Mouse (Mus musculus): ENCODE data around the gene Vkorc1. TPM values are rescaled to one million over a fixed set of nuclear protein-coding genes. Genes with fewer than 3 reads are reported as not detected.
"Not testable (repeated sequence)": the region's sequence is repeated elsewhere in the genome, so short reads cannot be mapped to it uniquely, and the experiment has no call there.

Gene Vkorc1
- 242 and 335 TPM in 2 replicates for polyA plus RNA-seq (2012; rRNA removed)
- polyA plus RNA-seq (2014; fragmentation: Nextera tagmentation; extraction: Ambion mirVana), result 244 and 256 TPM in 2 replicates

GRCm38 (mm10) chr7:127895442-127895841 lies at the start of gene Vkorc1, which contains the start of gene Gm21974:
Vkorc1 (minus strand) TSS chr7:127895617.
Gm21974 (minus strand) TSS chr7:127895454.
- under 1% methylated on average over 26 of the region's 26 CpGs for WGBS
- Histone ChIP-seq H3K36me3 (ENCODE audit: control insufficient read depth, insufficient read depth, low read length) (peaks cover 28% of the 10 kb centered on the region), H3K9ac (ENCODE audit: low read depth, low read length, severe bottlenecking) (peak within 1 kb of the TSS; percentile 58), H3K4me2 (replicated peaks; ENCODE audit: low read depth, low read length, severe bottlenecking) (peak within 1 kb of the TSS; percentile 63), H3K4me1 (ENCODE audit: control insufficient read depth, insufficient read depth, low read length) (peaks cover 4% of the 10 kb centered on the region), H3K4me3 (replicated peaks; ENCODE audit: low read length) (peak within 1 kb of the TSS; percentile 50), H3K27me3 (ENCODE audit: control insufficient read depth, insufficient read depth, low read length) (no peaks in the 10 kb centered on the region), H3K9me3 (ENCODE audit: control insufficient read depth, low read length) (no peaks in the 10 kb centered on the region), H3K27ac (replicated peaks; ENCODE audit: low read depth, low read length) (peak within 1 kb of the TSS; percentile 53)
- peak; percentile 96 for ATAC-seq (ENCODE audit: low FRiP score, low read depth)
- TF ChIP-seq POLR2A (IDR thresholded peaks at IDR 0.05; ENCODE audit: borderline replicate concordance, extremely low read depth, insufficient read depth, insufficient read length), result 0 out of 2 replicates have a peak, but pooled peaks have one; percentile 40
- DNase-seq (ENCODE audit: low spot score), result peak; percentile 99

DNA sequence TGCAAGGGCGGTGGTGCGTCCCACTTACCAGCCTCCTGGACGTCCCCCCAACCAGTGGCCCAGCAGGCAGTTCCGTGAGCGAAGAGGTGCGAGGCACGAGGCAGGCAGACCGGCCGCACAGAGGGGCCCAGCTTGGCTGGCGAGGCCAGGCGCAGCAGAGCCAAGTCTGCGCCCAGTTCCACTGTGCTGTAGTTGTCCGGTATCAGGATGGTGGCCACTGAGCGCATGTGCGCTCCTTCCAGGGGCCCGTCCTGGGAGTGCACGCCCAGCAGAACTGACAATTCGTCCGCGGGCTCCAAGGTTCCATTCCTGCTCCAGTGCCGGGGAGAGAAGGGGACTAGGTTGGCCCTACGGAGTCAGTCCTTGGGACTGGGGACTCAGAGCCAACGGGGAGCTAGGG lies 49.2 kb upstream of the Vkorc1 start:
- H3K4me3 ChIP-seq (replicated peaks; ENCODE audit: low read length), result peak overlapping the region; percentile 7; the same call in 1 of the 2 replicates
- H3K36me3 ChIP-seq (ENCODE audit: control insufficient read depth, insufficient read depth, low read length), result no peaks in the 10 kb centered on the region
- H3K9me3 ChIP-seq (ENCODE audit: control insufficient read depth, low read length), result no peaks in the 10 kb centered on the region
- DNase-seq (ENCODE audit: low spot score) (no peak), ATAC-seq (ENCODE audit: low FRiP score, low read depth) (no peak)
- H3K4me2 ChIP-seq (replicated peaks; ENCODE audit: low read depth, low read length, severe bottlenecking), result 0 out of 2 replicates have a peak overlapping the region, but pooled peaks have one; percentile 13
- no peaks in the 10 kb centered on the region for H3K4me1 ChIP-seq (ENCODE audit: control insufficient read depth, insufficient read depth, low read length)
- H3K9ac ChIP-seq (ENCODE audit: low read depth, low read length, severe bottlenecking), result no peak overlapping the region
- no peak overlapping the region for H3K27ac ChIP-seq (replicated peaks; ENCODE audit: low read depth, low read length)
- 8% methylated on average over 23 of the region's 23 CpGs for WGBS
- no peak for TF ChIP-seq POLR2A (IDR thresholded peaks at IDR 0.05; ENCODE audit: borderline replicate concordance, extremely low read depth, insufficient read depth, insufficient read length)
- H3K27me3 ChIP-seq (ENCODE audit: control insufficient read depth, insufficient read depth, low read length), result peaks cover 26% of the 10 kb centered on the region; the same call in 1 of the 2 replicates

GRCm38 (mm10) chr7:127942097-127942496 lies 46.7 kb upstream of the Vkorc1 start:
- 60% methylated on average over 2 of the region's 2 CpGs for WGBS
- peaks cover 26% of the 10 kb centered on the region; the same call in 1 of the 2 replicates for H3K27me3 ChIP-seq (ENCODE audit: control insufficient read depth, insufficient read depth, low read length)
- not testable (repeated sequence) for DNase-seq (ENCODE audit: low spot score); H3K9me3 ChIP-seq (ENCODE audit: control insufficient read depth, low read length); H3K4me2 ChIP-seq (replicated peaks; ENCODE audit: low read depth, low read length, severe bottlenecking); ATAC-seq (ENCODE audit: low FRiP score, low read depth); H3K4me1 ChIP-seq (ENCODE audit: control insufficient read depth, insufficient read depth, low read length); H3K36me3 ChIP-seq (ENCODE audit: control insufficient read depth, insufficient read depth, low read length); H3K9ac ChIP-seq (ENCODE audit: low read depth, low read length, severe bottlenecking); H3K27ac ChIP-seq (replicated peaks; ENCODE audit: low read depth, low read length); H3K4me3 ChIP-seq (replicated peaks; ENCODE audit: low read length)

DNA sequence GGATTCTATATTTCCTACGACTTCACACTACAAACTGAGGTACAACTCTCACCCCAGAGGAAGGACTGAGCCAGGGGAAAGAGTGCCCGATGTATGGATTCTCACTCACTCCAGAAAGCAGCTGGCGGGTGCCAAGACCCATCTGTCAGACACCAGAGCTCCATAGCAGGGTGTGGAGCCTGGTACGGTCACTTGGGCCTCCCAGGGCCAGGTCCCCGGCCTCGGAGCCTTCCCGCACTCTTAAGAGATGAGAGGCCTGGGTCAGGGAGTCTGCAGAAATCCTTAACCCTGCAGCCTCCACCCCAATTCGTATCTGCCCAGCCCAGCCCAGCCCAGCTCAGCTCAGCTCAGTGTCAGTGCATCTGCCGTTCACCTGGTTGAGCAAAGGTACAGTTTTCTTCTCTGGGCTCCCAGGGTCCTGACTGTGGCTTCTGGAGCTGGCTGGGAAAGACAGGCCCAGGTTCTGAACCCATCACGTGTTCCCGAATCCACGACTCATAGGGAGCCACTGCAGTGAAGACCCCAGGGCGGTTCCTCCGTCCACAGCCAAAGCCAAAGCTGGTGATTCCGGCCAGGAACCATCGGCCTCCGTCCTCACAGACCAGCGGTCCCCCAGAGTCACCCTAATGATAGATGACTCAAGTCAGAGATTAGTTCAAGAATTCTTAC lies 40.9 kb upstream of the Vkorc1 start:
- Histone ChIP-seq H3K27me3 (ENCODE audit: control insufficient read depth, insufficient read depth, low read length) (no peaks in the 10 kb centered on the region), H3K4me3 (replicated peaks; ENCODE audit: low read length) (peak overlapping the region; percentile 76), H3K4me2 (replicated peaks; ENCODE audit: low read depth, low read length, severe bottlenecking) (peak overlapping the region; percentile 94), H3K36me3 (ENCODE audit: control insufficient read depth, insufficient read depth, low read length) (no peaks in the 10 kb centered on the region), H3K4me1 (ENCODE audit: control insufficient read depth, insufficient read depth, low read length) (0 out of 2 replicates have a peak, but pooled peaks cover 8% of the 10 kb centered on the region), H3K9me3 (ENCODE audit: control insufficient read depth, low read length) (no peaks in the 10 kb centered on the region), H3K9ac (ENCODE audit: low read depth, low read length, severe bottlenecking) (peak overlapping the region; percentile 75), H3K27ac (replicated peaks; ENCODE audit: low read depth, low read length) (no peak overlapping the region)
- WGBS, result 59% methylated on average over 18 of the region's 18 CpGs
- ATAC-seq (ENCODE audit: low FRiP score, low read depth) (no peak), DNase-seq (ENCODE audit: low spot score) (no peak)
- no peak for TF ChIP-seq POLR2A (IDR thresholded peaks at IDR 0.05; ENCODE audit: borderline replicate concordance, extremely low read depth, insufficient read depth, insufficient read length)

DNA sequence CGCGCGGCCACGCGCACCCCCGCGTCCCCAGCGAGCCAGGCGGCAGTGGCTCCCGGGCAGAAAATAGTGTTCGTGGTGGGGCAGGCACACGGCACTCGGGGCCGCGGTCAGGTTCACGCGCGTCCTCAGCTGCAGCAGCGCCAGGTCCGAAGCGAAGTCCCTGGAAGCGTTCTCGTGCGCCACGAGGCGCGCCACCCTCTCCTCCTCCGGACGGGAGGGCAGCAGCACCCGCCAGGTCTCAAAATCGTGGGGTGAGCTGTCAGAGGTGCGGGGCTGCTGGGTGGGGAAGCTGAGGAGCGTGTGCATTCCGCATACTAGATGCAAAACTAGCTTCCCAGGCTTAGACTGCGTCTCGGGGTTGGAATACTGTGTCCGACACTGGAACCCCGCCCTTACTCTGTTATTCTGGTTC lies 40.3 kb upstream of the Vkorc1 start:
- Histone ChIP-seq H3K36me3 (ENCODE audit: control insufficient read depth, insufficient read depth, low read length) (no peaks in the 10 kb centered on the region), H3K27ac (replicated peaks; ENCODE audit: low read depth, low read length) (peak overlapping the region; percentile 79), H3K4me1 (ENCODE audit: control insufficient read depth, insufficient read depth, low read length) (0 out of 2 replicates have a peak, but pooled peaks cover 8% of the 10 kb centered on the region), H3K4me3 (replicated peaks; ENCODE audit: low read length) (peak overlapping the region; percentile 76), H3K4me2 (replicated peaks; ENCODE audit: low read depth, low read length, severe bottlenecking) (peak overlapping the region; percentile 94), H3K9ac (ENCODE audit: low read depth, low read length, severe bottlenecking) (peak overlapping the region; percentile 75), H3K27me3 (ENCODE audit: control insufficient read depth, insufficient read depth, low read length) (no peaks in the 10 kb centered on the region), H3K9me3 (ENCODE audit: control insufficient read depth, low read length) (no peaks in the 10 kb centered on the region)
- ATAC-seq (ENCODE audit: low FRiP score, low read depth) (peak; percentile 37), DNase-seq (ENCODE audit: low spot score) (no peak)
- 0 out of 2 replicates have a peak, but pooled peaks have one; percentile 5 for TF ChIP-seq POLR2A (IDR thresholded peaks at IDR 0.05; ENCODE audit: borderline replicate concordance, extremely low read depth, insufficient read depth, insufficient read length)
- WGBS, result under 1% methylated on average over 28 of the region's 38 CpGs

Data from limb, embryonic 14.5 days (tissue).